Mouse (Mus musculus): ENCODE measurements around the gene Nedd9.
A peak's percentile ranks its signal among the peaks of the same experiment; 100 is the strongest.

Nedd9 gene

DNA sequence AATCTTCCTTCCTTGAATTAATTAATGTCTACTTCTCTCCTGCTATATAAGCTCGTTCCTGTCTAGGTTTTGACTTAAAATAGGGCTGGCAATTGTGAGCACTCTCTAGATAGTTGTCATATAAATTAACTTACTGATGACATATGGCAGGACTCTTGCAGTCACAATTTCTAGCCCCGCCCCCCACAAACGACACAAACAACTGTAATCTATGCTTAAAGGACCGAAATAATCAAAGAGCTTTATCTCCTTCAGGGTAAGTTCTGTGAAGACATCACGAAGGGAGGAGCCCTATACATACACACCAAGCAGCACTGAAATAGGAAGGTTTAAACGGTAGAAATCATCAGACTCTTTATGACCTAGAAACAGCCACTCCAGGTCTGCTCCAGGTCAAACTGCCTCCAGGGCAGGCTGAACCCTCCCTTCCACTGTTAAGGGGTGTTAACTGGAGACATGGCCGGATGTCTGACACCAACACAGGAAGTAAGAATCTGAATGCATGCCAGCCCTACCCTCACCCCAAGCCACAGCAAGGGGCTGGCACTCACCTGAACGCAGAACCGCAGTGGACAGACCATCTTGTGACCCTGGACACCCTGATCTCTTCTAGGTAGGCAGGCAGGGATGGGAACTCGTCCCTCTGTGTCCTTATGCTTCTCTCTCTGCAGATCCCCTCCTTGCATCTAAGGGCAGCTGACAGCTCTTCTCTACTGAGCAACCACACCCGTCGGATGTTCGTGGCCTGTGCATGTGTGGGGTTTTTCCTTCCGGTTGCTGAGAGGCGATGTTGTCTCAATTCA is at the start of gene Nedd9:
Gene Nedd9 (minus strand): TSS at position 757 of the 803 bp plus-strand sequence.
- DNase-seq, result peak in 1 of 2 experiments; percentile 53

DNA sequence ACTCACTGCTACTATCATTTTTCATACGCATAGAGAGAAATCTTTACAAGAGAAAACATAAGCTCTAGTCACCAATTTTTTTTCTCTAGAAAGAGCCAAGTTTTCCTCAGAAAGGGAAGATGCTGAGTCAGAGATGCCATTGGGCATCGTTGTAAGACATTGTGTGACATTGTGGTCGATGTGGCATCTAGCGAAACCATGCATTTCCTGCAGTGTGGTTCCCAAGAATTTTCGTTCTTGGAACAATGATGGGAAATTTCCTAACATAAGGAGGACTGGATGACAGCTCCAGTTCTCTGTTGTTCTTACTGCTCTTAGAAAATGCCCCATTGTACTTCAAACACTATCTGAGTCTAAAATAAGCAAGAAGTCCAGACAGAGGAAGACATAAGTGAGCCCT is 45.5 kb upstream of the Nedd9 start:
- DNase-seq, result no peak

- no peak for DNase-seq
These were observed 43.2 kb upstream of the Nedd9 start for GRCm38 (mm10) chr13:41530326-41530725.

DNA sequence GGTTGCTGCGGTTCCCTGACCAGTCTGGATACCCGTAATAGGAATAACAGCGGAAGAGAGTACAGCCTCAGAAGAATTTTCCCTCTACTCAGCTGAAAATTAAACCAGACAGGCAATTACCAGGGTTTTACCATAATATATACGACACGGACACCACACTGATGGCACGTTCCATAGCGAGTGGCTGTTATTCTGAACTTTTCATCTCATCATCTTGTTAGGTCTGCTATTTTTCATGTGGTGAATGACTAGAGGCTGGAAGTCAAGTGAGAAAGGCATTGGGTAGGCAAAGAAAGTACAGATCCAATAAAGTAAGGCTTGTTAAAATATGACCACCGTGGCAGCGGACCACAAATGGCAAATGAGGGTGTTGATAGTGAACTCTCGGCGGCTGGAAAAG is 37.0 kb upstream of the Nedd9 start:
- DNase-seq, result no peak

DNA sequence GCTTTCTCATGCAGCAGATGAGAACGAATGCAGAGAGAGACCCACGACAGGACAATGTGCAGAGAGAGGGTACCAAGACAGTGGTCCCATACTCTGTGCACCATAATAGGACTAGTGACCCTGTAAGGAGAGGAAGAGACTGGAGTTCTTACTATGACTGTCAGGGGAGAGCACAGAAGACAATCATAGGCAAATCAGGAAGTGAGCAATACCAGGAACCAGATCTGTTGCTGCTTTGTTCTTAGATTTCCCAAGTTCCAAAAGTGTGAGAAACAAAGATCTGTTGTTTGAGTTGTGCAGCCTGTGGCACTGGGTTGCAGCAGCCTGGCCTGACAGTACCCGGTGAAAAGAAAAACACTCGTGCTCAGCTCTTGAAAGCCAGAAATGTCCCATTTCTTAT is 34.1 kb upstream of the Nedd9 start:
- DNase-seq, result no peak

GRCm38 (mm10) chr13:41520549-41521161 is 33.5 kb upstream of the Nedd9 start:
- DNase-seq, result no peak

DNA sequence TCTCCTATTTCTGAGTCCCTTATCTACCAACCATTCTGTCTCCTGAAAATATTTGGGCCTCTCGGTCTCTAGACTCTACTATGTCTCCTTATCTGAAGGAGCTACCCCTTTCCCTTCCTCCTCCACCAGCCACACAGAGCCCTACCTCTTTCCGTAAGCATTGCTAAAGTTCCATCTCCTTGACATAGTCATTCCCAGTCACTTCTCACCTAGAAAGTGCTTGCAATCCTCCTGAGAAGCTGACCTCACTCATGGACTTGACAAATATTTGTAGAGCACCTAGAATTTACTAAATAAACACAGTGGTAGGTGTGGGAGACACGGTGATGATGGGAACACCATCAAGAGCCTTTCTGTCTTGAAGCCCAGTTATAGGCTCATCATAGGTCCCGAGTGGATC is 32.6 kb upstream of the Nedd9 start:
- DNase-seq, result no peak

DNA sequence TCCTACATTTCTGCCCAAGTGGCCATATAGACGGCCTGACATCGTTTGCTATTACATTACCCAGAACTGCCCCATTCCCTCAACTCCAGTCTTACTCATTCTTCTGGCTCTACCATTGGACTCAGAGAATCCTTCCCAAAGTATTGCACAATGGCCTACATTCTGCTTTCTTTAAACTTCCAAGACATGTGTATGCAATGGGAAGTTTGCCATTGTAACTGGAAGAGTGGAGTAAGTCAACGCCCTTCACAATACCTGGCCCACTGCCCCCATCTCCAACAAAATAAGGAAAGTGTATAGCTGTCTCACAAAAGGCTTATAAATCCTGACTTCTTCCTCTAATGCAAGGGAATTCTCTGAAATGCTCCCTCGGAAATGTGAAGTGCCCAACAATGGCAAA is 30.0 kb upstream of the Nedd9 start:
- DNase-seq, result peak in 1 of 2 experiments; percentile 17

DNA sequence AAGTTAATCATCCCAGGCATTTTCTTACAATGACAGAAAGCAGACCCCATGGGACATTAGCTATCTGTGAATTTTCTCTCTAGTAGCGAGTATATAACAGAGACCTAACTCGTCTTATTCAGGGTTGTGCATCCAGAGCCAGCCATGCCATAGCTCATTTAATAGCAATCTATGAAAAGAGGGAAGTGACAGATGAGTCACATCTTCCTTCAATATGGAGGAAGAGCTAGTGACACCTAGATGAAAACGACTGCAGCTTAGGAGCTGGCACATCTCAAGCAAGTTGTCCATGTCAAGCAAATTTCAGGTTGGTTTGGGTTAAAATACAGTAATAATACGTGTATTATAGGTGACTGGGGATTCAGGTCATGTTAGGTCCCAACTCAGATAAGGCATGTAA is 28.6 kb upstream of the Nedd9 start:
- DNase-seq, result no peak

- no peak for DNase-seq
These were observed 27.8 kb upstream of the Nedd9 start for GRCm38 (mm10) chr13:41514918-41515317.

GRCm38 (mm10) chr13:41513456-41513855 is 26.3 kb upstream of the Nedd9 start:
- no peak for DNase-seq

DNA sequence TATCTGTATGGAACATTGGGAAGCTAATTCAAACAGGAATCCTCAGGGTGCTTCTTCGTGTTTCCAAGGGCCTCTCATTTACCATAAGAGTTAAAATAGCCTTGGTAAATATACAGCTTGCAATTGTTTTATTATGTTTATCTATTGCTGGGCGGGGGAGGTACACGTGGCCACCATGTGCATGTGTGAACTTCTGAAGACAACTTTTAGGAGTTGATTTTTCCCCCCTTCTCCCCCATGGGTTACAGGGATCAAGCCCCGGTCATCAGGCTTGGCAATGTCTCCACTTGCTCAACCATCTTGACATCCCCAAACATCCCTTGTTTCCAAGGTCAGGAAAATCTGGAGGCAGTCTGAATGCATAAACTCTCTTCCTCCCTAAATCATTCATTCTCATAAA is 25.1 kb upstream of the Nedd9 start:
- no peak for DNase-seq

- DNase-seq, result peak; percentile 14 to 19
These were observed 23.7 kb upstream of the Nedd9 start for GRCm38 (mm10) chr13:41510631-41511419.

DNA sequence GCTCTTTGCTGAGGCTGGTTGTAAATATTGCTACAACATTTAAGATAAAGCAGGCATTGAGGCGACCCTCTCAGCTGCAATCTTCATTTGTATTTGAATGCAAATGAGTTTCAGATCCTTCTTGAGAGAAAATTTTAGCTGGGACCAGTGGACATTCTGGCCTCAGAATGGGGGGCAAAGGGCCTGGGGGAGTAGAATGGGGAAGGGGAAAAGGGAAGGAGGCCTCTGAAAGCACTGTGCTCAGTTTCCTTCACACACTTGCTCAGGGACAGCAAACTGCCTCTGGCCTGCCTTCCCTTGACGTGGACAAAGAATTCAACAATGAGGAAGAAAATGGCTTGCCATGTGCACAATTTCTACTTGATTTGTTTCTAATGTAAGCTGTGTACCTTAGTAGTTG is 18.4 kb upstream of the Nedd9 start:
- no peak for DNase-seq

GRCm38 (mm10) chr13:41504997-41505396 is 17.8 kb upstream of the Nedd9 start:
- no peak for DNase-seq

DNA sequence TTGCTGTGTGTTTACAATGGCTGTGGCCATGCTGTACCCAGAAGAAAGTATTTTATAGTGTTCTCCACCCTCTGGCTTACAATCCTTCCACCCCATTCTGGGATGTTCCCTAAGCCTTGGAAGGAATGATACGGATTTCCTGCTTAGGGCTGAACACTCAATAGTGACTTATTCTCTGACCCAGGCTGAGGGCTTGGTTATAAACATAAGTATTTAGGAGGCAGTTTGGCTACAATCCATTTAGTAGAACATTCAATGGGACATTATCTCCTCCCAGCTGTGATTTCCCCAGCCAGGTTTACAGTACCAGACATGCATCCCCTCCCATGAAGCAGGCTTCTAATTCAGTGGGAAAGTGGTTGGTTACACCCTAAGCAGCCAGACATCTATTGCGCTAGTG is 17.3 kb upstream of the Nedd9 start:
- no peak for DNase-seq

- no peak for DNase-seq
These were observed 15.7 kb upstream of the Nedd9 start for GRCm38 (mm10) chr13:41502917-41503301.

DNA sequence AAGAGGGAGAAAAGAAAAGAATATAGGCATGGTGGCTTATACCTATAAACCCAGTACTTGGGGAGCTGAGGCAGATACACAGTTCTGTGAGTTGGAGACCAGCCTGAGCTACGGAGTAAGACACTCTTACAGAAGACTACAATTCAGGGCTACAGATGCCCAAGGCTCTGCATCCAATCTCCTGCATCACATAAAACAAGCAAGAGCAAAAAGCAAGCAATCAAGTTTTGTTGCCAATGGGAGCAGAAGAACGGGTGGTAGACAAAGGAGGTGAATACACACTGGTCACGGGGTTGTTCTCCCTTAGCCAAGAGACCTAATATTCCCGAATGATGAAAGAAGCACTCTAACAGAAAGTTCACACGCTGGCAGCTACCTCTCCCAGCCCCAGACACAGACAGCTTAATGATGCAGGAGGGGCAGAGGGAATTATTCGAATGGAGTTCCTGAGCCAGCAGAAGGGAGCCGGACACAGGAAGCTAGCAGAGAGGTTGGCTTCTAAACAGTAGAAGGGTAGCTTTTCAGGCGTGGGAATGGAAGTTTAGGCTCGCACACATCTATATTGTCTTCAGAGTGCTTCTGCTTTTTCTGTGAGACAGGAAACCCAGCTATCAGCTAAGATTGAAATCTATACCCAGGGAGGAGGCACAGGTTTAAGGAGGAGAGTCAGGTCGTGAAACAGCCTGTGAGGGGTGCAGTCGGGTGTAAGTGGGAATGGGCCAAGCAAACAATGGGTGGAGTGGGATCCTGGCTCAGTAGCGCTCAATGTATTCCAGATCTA is 15.2 kb upstream of the Nedd9 start:
- DNase-seq, result no peak

GRCm38 (mm10) chr13:41500793-41501192 is 13.6 kb upstream of the Nedd9 start:
- DNase-seq, result no peak

DNA sequence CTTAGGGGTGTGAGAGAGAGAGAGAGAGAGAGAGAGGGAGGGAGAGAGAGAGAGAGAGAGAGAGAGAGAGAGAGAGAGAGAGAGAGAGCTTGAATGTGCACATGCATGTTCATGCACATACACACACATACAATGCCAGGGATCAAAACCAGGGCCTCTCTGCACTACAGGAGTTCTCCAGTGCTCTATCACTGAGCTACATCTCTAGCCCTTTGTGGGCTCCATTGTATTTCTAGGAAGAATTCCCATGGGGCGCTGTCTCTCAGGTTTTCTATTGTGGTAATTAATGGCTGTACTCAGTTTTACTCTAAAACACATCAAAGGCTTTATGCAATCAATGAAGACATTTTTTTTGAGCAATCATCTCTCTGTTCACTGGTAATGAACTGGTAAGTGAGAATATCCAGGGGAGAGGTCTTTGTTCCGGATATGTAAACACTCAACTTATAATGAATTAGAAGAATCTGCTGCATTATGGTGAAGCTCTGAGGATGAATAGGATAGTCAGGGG is 11.5 kb upstream of the Nedd9 start:
- no peak for DNase-seq

DNA sequence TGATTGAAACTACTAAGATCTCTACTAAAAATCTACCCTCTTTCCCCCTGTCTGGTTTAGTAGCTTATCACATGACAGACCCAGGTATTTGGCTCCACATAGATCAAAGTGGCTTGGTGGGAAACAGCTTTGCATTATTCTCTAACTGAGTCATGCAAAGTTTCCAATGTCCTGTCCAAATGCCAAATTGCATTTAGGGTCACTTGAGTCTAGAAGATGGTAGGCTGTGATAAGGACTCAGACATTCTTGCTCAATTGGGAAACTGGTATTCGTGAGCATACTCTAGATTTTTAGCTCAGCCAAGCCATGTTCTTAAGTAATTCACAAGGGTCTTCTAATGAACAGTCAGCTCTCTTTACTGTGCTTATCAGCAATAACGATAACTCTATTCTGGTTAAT is 7.5 kb upstream of the Nedd9 start:
- no peak for DNase-seq

- DNase-seq, result no peak
These were observed 5.0 kb upstream of the Nedd9 start for GRCm38 (mm10) chr13:41491981-41492702.
